Mouse (Mus musculus): ENCODE measurements around the gene Smc2. TPM values are rescaled to one million over a fixed set of nuclear protein-coding genes. Genes with fewer than 3 reads are reported as not detected.

Gene Smc2
- polyA plus RNA-seq, 1 experiment from 2014 or later = 236 TPM

GRCm38 (mm10) chr4:52517580-52517979 lies 78.5 kb downstream of the Smc2 start:
- WGBS = 29% methylated on average over 4 of the region's 4 CpGs
- Histone ChIP-seq H3K9ac (replicated peaks) (no peak overlapping the region), H3K9me3 (no peaks in the 10 kb centered on the region), H3K4me1 (replicated peaks) (no peaks in the 10 kb centered on the region), H3K36me3 (no peaks in the 10 kb centered on the region), H3K4me3 (replicated peaks) (no peak overlapping the region), H3K27me3 (no peaks in the 10 kb centered on the region), H3K27ac (no peak overlapping the region), H3K4me2 (no peak overlapping the region)
- no peak for ATAC-seq (ENCODE audit: insufficient number of reproducible peaks, insufficient read depth, low FRiP score, low TSS enrichment, low read depth)

- Histone ChIP-seq H3K4me1 (replicated peaks) (no peaks in the 10 kb centered on the region), H3K4me3 (replicated peaks) (no peak overlapping the region), H3K9ac (replicated peaks) (no peak overlapping the region), H3K27me3 (no peaks in the 10 kb centered on the region), H3K27ac (no peak overlapping the region), H3K9me3 (no peaks in the 10 kb centered on the region), H3K4me2 (no peak overlapping the region), H3K36me3 (no peaks in the 10 kb centered on the region)
- 87% methylated on average over 5 of the region's 5 CpGs for WGBS
- no peak for ATAC-seq (ENCODE audit: insufficient number of reproducible peaks, insufficient read depth, low FRiP score, low TSS enrichment, low read depth)
Measured at GRCm38 (mm10) chr4:52519301-52519700, 80.3 kb downstream of the Smc2 start.

GRCm38 (mm10) chr4:52526464-52526863 lies 87.4 kb downstream of the Smc2 start:
- ATAC-seq (ENCODE audit: insufficient number of reproducible peaks, insufficient read depth, low FRiP score, low TSS enrichment, low read depth) = no peak
- Histone ChIP-seq H3K4me3 (replicated peaks) (no peak overlapping the region), H3K9ac (replicated peaks) (no peak overlapping the region), H3K27ac (no peak overlapping the region), H3K27me3 (no peaks in the 10 kb centered on the region), H3K4me1 (replicated peaks) (no peaks in the 10 kb centered on the region), H3K9me3 (no peaks in the 10 kb centered on the region), H3K36me3 (no peaks in the 10 kb centered on the region), H3K4me2 (no peak overlapping the region)
- 68% methylated on average over 5 of the region's 5 CpGs for WGBS

- no peaks in the 10 kb centered on the region for H3K27me3 ChIP-seq
- no peak overlapping the region for H3K27ac ChIP-seq
- no peak overlapping the region for H3K9ac ChIP-seq (replicated peaks)
- ATAC-seq (ENCODE audit: insufficient number of reproducible peaks, insufficient read depth, low FRiP score, low TSS enrichment, low read depth) = no peak
- H3K9me3 ChIP-seq = no peaks in the 10 kb centered on the region
- H3K36me3 ChIP-seq = no peaks in the 10 kb centered on the region
- WGBS = 78% methylated on average over 2 of the region's 2 CpGs
- no peak overlapping the region for H3K4me2 ChIP-seq
- H3K4me1 ChIP-seq (replicated peaks) = no peaks in the 10 kb centered on the region
- H3K4me3 ChIP-seq (replicated peaks) = no peak overlapping the region
Measured at GRCm38 (mm10) chr4:52530636-52531035, 91.6 kb downstream of the Smc2 start.

Other genes starting within 250 kb of the Smc2 start
- gene Vma21-ps, start 58.0 kb downstream of the Smc2 start, polyA plus RNA-seq (2016; fragmentation: Nextera tagmentation; extraction: Ambion mirVana) = not detected in 2 replicates
- not detected in 2 replicates for gene Toporsl, start 157.0 kb downstream of the Smc2 start, polyA plus RNA-seq (2016; fragmentation: Nextera tagmentation; extraction: Ambion mirVana)

Measured in limb, embryonic 12.5 days (tissue).